Mouse (Mus musculus) brain, embryonic 14.5 days (tissue): ENCODE data around the gene Ubap1.

ENCODE experiments used
- CTCF ChIP-seq: fragments of 200-500 bp; IDR thresholded peaks from 2 replicates; pipeline ENCODE4 v1.5.1; 2012; ENCODE audit warnings: inconsistent platforms, mild to moderate bottlenecking, moderate library complexity, borderline replicate concordance; ENCODE audit not compliant: insufficient read depth, insufficient read length; ENCODE audit errors: extremely low read depth
- POLR2A ChIP-seq: fragments of 200-500 bp; IDR thresholded peaks from 2 replicates; pipeline ENCODE4 v1.6.1; 2012; ENCODE audit warnings: mild to moderate bottlenecking, inconsistent platforms, borderline replicate concordance; ENCODE audit not compliant: poor library complexity, insufficient read depth, insufficient read length, severe bottlenecking; ENCODE audit errors: extremely low read depth

- TF ChIP-seq CTCF (no peak), POLR2A (no peak)
These were observed 957 bp upstream of the Ubap1 start for GRCm38 (mm10) chr4:41347839-41348238.
